Mouse (Mus musculus): ENCODE measurements around the gene Tacr2.

Tacr2 gene

DNA sequence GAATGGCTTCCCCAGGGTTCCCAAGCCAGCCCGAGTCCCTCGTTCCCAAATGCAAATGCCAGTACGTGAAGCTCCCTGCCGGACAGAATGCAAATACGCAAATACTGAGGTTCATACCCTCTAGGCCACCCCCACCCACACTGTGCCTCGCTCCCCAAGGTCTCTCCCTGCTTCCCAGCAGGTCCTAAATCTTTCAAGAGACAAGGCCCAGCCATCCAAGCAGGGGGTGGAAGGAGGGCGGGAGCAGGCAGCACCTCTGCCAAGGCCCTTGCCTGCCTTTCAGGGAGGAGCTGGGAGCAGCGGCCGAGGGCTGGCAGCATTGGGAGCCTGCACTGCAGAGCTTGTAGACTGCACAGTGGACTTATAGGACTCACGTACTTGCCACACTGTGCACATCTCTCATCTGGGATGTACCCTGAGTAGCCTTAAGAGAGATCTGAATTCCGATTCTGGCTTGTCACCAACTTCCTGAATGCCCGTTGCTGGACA is at the start of gene Tacr2:
TSS of gene Tacr2 (plus strand) at position 439 of the 489 bp plus-strand sequence.
- no peak for DNase-seq (ENCODE audit: low spot score)

DNA sequence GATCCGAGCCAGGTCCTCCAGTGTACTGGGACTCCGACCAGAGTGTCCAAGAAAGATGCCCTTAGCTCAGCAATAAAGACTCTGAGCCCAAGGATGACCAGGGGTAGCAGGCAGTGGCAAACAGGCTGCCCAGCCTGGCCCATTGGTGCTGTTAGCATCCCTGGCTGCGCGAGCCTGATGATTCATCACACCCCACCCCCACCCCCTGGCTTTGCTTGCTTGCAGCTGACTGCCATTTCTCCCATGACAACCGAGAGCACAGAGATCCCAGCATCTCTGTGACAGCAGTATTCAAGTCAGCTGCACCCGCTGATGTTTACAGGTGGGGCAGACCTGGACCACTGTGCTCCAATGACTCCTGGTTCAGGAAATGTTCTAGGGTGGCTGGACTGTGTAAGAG is 49.7 kb upstream of the Tacr2 start:
- DNase-seq (ENCODE audit: low spot score), result no peak

DNA sequence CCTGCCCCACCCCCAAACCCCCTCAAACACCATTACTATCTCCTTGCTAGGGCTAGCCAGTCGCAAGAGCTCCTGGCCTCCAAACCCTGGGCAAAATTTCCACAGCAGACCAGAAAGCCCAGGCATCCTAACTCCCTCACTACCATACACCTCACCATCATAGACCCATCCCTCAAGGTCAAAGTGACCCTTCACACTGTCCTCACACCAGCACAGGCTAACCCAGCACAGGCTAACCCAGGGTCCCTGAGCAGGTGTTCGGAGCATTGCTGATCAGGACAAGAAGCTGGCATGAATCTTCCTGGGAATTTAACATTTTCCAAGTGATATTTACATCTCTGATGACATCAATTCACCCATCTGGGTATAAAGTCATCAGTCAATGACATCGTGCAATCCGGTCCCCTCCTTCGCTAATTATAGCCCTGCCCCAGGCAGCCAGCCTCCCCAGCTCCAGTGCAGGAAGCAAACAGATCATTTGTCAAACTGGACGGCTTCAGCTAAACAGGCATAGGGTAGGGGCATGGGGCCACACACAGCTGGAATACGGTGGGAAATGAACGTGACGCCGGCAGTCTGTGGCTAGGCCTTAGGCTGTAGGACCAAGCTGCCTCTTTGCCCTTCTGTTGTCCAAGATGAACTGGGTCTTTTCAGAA is 43.9 kb upstream of the Tacr2 start:
- peak; percentile 68 for DNase-seq (ENCODE audit: low spot score)

DNA sequence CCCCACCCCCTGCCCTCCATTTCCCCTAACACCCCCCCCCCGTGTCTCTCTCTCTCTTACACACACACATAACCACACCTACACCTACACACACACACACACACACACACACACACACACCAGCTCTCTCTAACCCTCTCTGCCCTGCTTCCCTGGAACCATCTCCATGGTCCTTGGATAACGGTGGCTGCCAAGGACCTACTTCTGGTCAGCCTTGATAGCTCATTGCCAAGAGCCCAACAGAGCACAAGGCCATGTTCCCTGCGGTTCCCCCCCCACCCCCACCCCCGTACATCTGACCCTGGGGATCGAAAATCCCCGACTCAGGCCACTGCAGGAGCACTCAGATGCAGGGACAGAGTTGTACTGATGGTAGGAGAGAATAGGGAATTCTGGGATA is 40.9 kb upstream of the Tacr2 start:
- DNase-seq (ENCODE audit: low spot score), result no peak

DNA sequence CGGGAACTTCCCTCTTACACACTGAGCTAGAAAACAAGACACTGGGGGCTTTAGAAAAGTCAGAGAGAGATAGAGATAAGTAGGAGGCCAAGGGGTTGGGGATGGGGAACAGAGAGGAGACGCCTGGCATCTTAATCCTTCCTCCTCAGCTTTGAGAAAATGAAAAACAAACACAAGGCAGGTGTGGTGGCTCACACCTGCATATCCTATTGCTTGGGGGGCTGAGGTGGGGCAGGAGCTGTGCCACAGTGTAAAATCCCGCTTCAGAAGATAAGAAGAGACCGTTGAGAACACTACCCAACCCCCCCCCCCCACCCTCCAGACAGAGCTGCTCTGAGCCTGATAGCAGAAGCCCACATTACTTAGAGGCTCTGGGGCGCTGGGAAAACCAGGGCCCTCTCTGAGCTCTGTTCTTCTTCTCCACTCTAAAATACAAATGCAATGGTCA is 37.0 kb upstream of the Tacr2 start:
- DNase-seq (ENCODE audit: low spot score), result no peak

DNA sequence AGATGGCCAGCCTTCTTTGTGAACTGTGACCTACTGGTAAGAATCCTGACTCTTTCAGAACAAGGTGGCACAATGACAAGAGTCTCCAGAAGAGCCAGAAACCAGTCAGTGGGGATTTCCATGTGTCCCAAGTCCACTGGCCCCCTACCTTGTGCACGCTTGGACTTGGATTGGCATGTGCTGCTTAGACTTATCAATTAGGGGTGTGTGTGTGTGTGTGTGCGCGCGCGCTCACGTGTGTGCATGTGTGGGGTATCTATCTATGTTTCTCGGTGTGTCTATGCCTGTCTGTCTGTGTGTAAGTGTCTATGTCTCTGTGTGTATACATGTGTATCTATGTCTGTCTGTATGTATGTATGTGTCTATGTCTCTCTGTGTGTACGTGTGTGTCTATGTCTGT is 36.6 kb upstream of the Tacr2 start:
- no peak for DNase-seq (ENCODE audit: low spot score)

- DNase-seq (ENCODE audit: low spot score), result peak; percentile 49
These were observed 35.6 kb upstream of the Tacr2 start for GRCm38 (mm10) chr10:62216595-62216994.

DNA sequence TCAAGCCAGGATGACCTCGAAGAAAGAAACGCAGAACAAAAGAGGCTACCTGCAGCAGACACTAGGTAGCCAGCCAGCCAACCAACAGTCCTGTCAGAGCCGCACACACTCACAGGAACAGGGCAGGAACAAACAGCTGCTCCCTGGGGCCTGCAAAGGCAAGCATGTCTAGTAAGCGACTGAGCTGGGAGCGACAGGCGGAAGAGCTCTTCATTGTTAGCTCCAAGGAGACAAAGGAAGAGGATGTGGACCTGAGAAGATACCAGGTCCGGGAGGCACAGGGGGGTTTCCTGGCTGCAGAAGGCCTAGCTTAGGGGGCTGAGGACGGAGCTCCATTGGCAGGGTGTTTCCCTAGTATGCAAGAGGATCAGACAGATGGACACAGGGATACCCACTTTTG is 35.0 kb upstream of the Tacr2 start:
- DNase-seq (ENCODE audit: low spot score), result peak; percentile 45

GRCm38 (mm10) chr10:62218044-62218788 is 34.0 kb upstream of the Tacr2 start:
- no peak for DNase-seq (ENCODE audit: low spot score)

DNA sequence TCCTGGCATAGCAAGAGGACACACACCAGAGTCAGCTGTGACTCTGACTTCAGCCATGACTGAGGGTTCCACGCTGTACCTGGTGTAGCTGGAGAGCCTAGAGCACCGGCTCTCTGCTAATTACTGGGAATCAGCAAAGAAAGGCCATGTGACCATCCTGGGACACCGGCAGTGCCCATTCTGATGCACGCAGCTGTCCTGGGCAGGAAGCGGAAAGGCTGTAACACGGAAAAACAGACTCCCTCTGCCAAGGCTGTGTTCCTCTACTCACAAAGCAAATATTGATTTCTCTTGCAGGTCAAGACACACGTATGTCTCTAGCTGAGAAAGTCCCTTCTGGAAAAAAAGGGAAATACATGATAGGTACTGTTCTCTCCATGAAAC is 33.5 kb upstream of the Tacr2 start:
- no peak for DNase-seq (ENCODE audit: low spot score)

- no peak for DNase-seq (ENCODE audit: low spot score)
These were observed 31.3 kb upstream of the Tacr2 start for GRCm38 (mm10) chr10:62220732-62221514.

DNA sequence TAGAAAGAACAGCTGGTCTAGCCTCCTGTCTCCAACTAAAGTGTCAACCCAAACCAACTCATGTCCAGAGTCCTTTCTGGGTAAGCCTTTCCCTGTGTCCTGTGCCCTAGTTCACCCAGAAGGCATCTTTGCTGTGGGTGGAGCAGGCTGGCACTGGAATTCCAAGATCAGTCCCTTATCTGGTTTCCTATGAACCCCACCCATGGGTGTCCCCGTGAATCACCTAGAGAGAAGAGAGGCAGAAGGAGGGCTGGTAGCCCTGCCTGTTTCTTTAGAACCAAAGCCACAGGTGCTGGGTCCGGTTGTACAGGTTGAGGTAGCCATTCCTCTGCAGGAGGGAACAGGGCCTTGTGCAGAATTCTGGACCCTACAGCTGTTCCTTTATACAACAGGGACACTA is 30.6 kb upstream of the Tacr2 start:
- DNase-seq (ENCODE audit: low spot score), result no peak

- no peak for DNase-seq (ENCODE audit: low spot score)
These were observed 29.5 kb upstream of the Tacr2 start for GRCm38 (mm10) chr10:62222777-62223176.

DNA sequence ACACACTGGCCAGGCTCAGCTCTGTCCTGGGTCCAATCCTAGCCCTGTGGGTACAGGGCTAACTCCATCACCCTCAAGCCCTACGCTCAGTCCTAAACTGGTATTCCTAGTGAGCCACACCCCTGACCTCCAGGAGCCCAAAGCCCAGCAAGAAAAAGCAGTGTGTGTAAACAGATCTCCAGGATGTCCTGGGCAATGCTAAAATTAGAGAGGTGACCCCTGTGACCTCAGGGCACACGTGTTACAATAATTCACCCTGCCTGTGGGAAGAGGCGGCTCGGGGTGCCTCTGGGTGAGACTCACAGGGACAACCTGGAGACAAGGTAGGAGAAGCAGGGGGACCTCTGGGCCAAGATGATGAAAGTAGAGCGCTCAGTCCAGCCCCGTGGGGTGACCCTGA is 28.0 kb upstream of the Tacr2 start:
- DNase-seq (ENCODE audit: low spot score), result peak; percentile 24

DNA sequence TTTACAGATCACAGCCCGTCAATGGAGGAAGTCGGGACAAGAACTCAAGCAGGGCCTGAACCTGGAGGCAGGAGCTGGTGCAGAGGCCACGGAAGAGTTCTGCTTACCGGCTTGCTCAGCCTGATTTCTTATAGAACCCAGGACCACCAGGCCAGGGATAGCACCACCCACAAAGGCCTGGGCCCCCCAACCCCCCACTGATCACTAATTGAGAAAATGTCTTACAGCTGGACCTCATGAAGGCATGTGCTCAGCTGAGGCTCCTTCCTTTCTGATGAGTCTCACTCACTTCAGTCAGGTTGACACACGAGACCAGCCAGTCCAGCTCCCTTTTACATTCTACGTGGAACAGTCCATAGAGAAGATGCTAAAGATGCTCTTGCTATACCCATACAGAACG is 26.4 kb upstream of the Tacr2 start:
- DNase-seq (ENCODE audit: low spot score), result no peak

GRCm38 (mm10) chr10:62228126-62228525 is 24.1 kb upstream of the Tacr2 start:
- DNase-seq (ENCODE audit: low spot score), result no peak

DNA sequence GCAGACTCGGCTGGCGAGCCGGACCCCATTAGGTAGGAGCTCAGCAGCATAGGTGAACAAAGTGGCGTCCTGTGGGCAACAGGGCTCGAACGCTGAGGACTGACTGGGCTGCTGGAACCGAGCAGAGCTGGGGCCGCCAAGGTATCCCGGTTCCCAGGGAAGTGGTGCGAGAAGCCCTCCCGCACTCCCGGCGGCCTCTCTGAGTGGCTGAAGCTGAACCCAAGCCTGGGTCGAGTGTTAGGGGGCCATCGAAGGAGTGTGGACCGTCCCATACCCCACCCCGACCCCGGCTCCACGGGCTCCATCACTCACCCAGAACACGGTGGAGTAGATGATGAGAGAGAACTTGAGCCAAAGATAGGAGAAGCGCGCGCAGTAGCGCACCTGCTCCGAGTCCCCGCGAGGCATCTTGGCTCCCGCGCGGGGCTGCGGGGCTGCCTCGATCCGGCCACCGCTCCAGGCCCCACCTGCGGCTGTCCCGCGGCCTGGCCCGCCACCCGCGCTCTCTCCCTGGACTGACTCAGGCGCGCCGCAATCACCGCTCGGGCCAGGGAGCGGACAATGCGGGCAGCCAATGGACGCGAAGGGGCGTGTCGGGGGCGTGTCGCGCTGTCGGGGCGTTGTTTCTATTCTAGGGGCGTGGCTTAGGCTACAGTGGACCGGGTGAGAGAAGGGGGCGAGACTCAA is 21.4 kb upstream of the Tacr2 start, which contains the start of gene Tspan15:
TSS of gene Tspan15 (minus strand) at position 544 of the 687 bp plus-strand sequence.
- peak; percentile 97 for DNase-seq (ENCODE audit: low spot score)

- DNase-seq (ENCODE audit: low spot score), result no peak
These were observed 20.9 kb upstream of the Tacr2 start for GRCm38 (mm10) chr10:62231395-62231732.

DNA sequence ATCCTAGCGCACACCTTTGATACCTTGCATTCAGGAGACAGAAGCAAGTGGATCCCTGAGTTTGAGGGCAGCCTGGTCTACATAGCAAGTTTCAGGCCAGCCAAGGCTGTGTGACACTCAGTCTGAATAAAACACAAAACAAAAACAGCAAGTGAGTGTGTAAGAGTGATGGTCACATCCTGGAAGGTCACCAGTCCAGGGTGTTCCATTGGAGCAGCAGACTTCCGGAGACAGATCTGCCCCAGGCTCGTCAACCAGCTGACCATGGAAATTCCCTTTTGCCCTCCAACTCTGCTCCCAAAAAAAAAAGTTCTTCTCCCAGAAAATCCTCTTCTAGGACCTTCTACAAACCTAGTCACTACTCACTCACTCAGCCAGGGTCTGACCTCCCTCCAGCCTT is 20.4 kb upstream of the Tacr2 start:
- DNase-seq (ENCODE audit: low spot score), result no peak

DNA sequence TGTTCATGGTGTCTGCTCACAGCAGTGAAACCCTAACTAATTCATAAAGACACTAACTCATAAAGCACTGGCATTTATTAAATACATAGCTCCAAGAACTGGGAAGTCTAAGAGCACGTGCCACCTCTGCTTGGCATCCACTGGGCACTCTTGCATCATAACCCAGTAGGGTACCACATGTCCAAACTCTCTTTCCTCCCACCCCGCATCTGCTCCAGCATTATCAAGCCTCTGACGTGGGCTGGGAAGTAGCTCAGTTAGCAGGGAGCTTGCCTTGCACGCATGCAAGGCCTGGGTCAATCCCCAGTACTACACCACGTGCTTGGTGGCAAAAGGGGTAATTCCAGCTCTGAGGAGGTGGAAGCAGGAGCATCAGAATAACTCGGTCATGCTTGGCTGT is 16.1 kb upstream of the Tacr2 start:
- DNase-seq (ENCODE audit: low spot score), result no peak

DNA sequence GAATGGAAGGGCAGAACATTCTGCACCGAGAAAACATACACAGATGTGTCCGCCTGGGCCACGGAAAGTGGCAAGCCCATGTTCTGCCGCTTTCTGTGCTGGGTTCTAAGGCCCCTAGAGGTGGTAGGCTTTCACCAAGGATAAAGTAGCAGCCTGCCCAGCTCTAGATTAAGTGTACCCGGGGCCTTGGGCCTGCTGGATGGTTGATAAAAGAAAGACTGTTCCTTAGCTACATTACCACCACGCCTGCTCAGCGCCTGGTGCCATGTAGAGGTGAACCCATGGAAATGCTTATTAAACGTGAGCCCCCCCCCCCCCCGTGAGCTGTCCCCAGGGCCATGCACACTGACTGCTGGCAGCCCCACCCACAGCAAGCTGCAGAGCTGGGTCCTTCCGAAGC is 15.0 kb upstream of the Tacr2 start:
- no peak for DNase-seq (ENCODE audit: low spot score)

DNA sequence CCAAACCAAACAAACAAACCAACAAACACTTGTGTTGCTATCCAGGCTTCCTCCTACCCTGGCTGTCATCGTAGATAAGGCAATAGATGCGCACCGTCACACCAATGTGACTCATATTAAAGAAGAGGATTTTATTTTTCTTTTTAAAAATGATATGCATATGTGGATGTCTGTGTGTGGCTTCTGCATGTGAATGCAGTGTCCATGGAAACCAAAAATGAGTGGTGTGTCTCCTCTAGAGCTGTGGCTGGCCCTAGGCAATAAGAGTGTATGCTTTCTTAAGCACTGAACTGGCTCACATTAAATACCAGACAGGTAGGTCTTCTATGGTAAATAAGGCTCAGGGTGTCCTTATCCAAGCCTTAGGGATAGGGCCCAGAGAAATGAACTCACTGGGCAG is 13.6 kb upstream of the Tacr2 start:
- no peak for DNase-seq (ENCODE audit: low spot score)

All from embryo, embryonic 10 days (tissue).